In genomic region chr16:11619951-11620350, GRCm38 (mm10) we compare ENCODE assay signal across 20 mouse cellular contexts.
DNase-seq lines count a peak whose midpoint lies in the region.
"Had no signal": no experiment of that assay in that cellular context is flagged by ENCODE, and none has a peak within 500 bp of the region (broad histone marks: within the 10 kb centered on the region; RNA-seq: fewer than 3 reads in every experiment).

No protein-coding gene starts in this region.

- H3K27me3 ChIP-seq in forebrain, embryonic 10.5 days (ENCODE audit: poor library complexity, severe bottlenecking) = no peaks in the 10 kb centered on the region
- H3K27me3 ChIP-seq: CH12.LX; embryonic facial prominence, embryonic 12.5 days; forebrain, embryonic 13.5 days; forebrain, embryonic 15.5 days had no signal

- H3K36me3 ChIP-seq in forebrain, embryonic 10.5 days (replicated peaks) = no peaks in the 10 kb centered on the region
- H3K36me3 ChIP-seq: embryonic facial prominence, embryonic 12.5 days; forebrain, embryonic 15.5 days; G1E had no signal

- H3K4me1 ChIP-seq in forebrain, embryonic 10.5 days = no peaks in the 10 kb centered on the region
- H3K4me1 ChIP-seq: embryonic facial prominence, embryonic 10.5 days; embryonic facial prominence, embryonic 12.5 days; forebrain, embryonic 13.5 days; forebrain, embryonic 15.5 days had no signal

- WGBS in forebrain, embryonic 10.5 days = 94% methylated on average over 2 of the region's 2 CpGs

- peak; percentile 36 for DNase-seq in 416B (ENCODE audit: low read depth)
- peak; percentile 62 for DNase-seq in NIH3T3 (ENCODE audit: low read depth)
- DNase-seq in adrenal gland, postnatal 4 days (ENCODE audit: low spot score in 2 of 2) = no peak
- no peak for DNase-seq in right cerebral cortex, postnatal 10 days (ENCODE audit: low spot score in 2 of 2)
- DNase-seq in forebrain, embryonic 10.5 days (ENCODE audit: extremely low spot score, low spot score) = no peak
- DNase-seq: adrenal gland, adult 2 months; adrenal gland, postnatal 10 days; adrenal gland, postnatal 25 days; cerebellum, adult 11-12 months; cerebellum, adult 2 months; cerebellum, adult 9-10 months; cerebellum, postnatal 10 days; cerebellum, postnatal 25 days; forebrain, postnatal 0 days had no signal

- H3K4me3 ChIP-seq in forebrain, embryonic 10.5 days = no peak overlapping the region
- H3K4me3 ChIP-seq: embryonic facial prominence, embryonic 10.5 days; embryonic facial prominence, embryonic 12.5 days; forebrain, embryonic 13.5 days; forebrain, embryonic 15.5 days had no signal

- H3K9me3 ChIP-seq in forebrain, embryonic 10.5 days = peaks cover 10% of the 10 kb centered on the region; the same call in 1 of the 2 replicates
- H3K9me3 ChIP-seq: forebrain, embryonic 15.5 days; G1E had no signal

- no peak overlapping the region for H3K27ac ChIP-seq in forebrain, embryonic 10.5 days
- H3K27ac ChIP-seq: embryonic facial prominence, embryonic 10.5 days; embryonic facial prominence, embryonic 12.5 days; forebrain, embryonic 13.5 days; forebrain, embryonic 15.5 days had no signal

Comparison
In these comparisons a context has a peak if more than half of its experiments do, and no peak if none do; other contexts are left out.
1. DNase-seq: peak in 416B (single experiment) and NIH3T3 (single experiment); none in adrenal gland, postnatal 4 days (0 of 2), right cerebral cortex, postnatal 10 days (0 of 2) and forebrain, embryonic 10.5 days (single experiment).